Mouse (Mus musculus) cerebellum, adult 2 months (tissue): ENCODE results near the gene Rpl36.

Source experiments
- CTCF ChIP-seq: fragments of 200-500 bp; IDR thresholded peaks from 2 replicates; pipeline ENCODE4 v1.5.1; 2011; ENCODE audit warnings: low read depth, mild to moderate bottlenecking, control low read depth, low read length, moderate library complexity, borderline replicate concordance; ENCODE audit not compliant: insufficient read depth
- POLR2A ChIP-seq: fragments of 200-500 bp; IDR thresholded peaks from 2 replicates; pipeline ENCODE4 v1.6.1; 2011; ENCODE audit warnings: low read length, control low read depth, borderline replicate concordance; ENCODE audit not compliant: insufficient read depth

GRCm38 (mm10) chr17:56611861-56612564, 1.2 kb upstream of the Rpl36 start:
- no peak for TF ChIP-seq CTCF
- TF ChIP-seq POLR2A: no peak
